Mouse (Mus musculus): Measurements from ENCODE around the gene Diaph2. TPM values are rescaled to one million over a fixed set of nuclear protein-coding genes. Genes with fewer than 3 reads are reported as not detected.

Diaph2 gene
- polyA plus RNA-seq, 1 experiment: 1.4 TPM

DNA sequence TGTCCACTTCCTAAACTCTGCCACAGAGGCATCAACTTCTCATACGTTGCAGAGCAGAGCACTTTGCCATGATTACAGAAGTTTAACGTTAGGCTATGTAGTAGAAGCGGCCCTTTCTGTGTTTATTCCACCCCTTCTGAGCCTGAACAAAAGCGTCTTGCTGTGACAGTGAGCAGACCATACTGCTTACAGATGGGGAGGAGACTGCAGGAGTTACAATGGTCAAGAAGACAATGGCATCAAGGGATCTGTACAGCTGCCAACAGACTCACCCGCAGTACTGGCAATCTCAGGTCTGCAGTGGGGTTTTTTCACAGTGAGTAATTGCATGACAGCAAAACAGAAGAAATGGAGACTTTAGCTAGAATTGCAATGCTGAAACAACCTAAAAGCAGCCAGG, 756.1 kb downstream of the Diaph2 start:
- no peaks in the 10 kb centered on the region for H3K79me2 ChIP-seq (ENCODE audit: control insufficient read depth, insufficient read depth)
- H3K4me3 ChIP-seq (ENCODE audit: insufficient read depth, poor library complexity, severe bottlenecking): no peak overlapping the region
- no peak overlapping the region for H3ac ChIP-seq (ENCODE audit: control insufficient read depth, insufficient read length, low read depth)
- H3K27me3 ChIP-seq (ENCODE audit: control insufficient read depth, insufficient read depth, insufficient read length): no peaks in the 10 kb centered on the region
- no peak for TF ChIP-seq CTCF (IDR thresholded peaks at IDR 0.05; ENCODE audit: control insufficient read depth, insufficient read depth, insufficient read length)
- TF ChIP-seq CEBPB (IDR thresholded peaks at IDR 0.05; ENCODE audit: low read depth): no peak
- TF ChIP-seq FOSL1 (IDR thresholded peaks at IDR 0.05; ENCODE audit: insufficient read depth, low read length, poor library complexity, severe bottlenecking): no peak
- no peak for TF ChIP-seq MAX (IDR thresholded peaks at IDR 0.05)
- TF ChIP-seq MYOG (IDR thresholded peaks at IDR 0.05; ENCODE audit: control insufficient read depth, extremely low read depth, insufficient read length): no peak
- no peak for TF ChIP-seq MYOD1 (IDR thresholded peaks at IDR 0.05; ENCODE audit: control insufficient read depth, insufficient read length, low read depth)
- no peak for TF ChIP-seq USF1 (IDR thresholded peaks at IDR 0.05; ENCODE audit: low read depth)
- H3K36me3 ChIP-seq (ENCODE audit: control insufficient read depth, insufficient read depth): no peaks in the 10 kb centered on the region
- H3K79me3 ChIP-seq (ENCODE audit: low read depth): no peaks in the 10 kb centered on the region
